Mouse (Mus musculus) small intestine, adult 2 months (tissue): ENCODE results near the gene Kctd10. TPM values are rescaled to one million over a fixed set of nuclear protein-coding genes. Genes with fewer than 3 reads are reported as not detected.

ENCODE experiments used
- H3K27ac ChIP-seq: fragments of 200-500 bp; 2 replicates; pipeline ENCODE4 v1.5.1; 2012; ENCODE audit warnings: low read depth, low read length, control low read depth, inconsistent platforms; ENCODE audit not compliant: insufficient read depth
- H3K27me3 ChIP-seq: fragments of 200-500 bp; 2 replicates; pipeline ENCODE4 v1.6.1; 2012; ENCODE audit warnings: mild to moderate bottlenecking, moderate library complexity, low read length, inconsistent platforms; ENCODE audit not compliant: control insufficient read depth, insufficient read depth
- H3K36me3 ChIP-seq: fragments of 200-500 bp; 2 replicates; pipeline ENCODE4 v1.6.1; 2012; ENCODE audit warnings: mild to moderate bottlenecking, low read length, control low read depth, inconsistent platforms; ENCODE audit not compliant: control insufficient read depth, insufficient read depth
- H3K4me1 ChIP-seq: fragments of 200-500 bp; 2 replicates; pipeline ENCODE4 v1.6.1; 2012; ENCODE audit warnings: low read length, inconsistent platforms, mixed read lengths; ENCODE audit not compliant: control insufficient read depth, insufficient read depth, insufficient read length
- H3K4me3 ChIP-seq: fragments of 200-500 bp; 2 replicates; pipeline ENCODE4 v1.5.1; 2012; ENCODE audit warnings: low read depth, mild to moderate bottlenecking, control low read depth, inconsistent platforms, low read length, moderate library complexity
- CTCF ChIP-seq: fragments of 200-500 bp; IDR thresholded peaks from 2 replicates; pipeline ENCODE4 v1.5.1; 2012; ENCODE audit warnings: low read depth, mild to moderate bottlenecking, control low read depth, inconsistent platforms, low read length, moderate library complexity, mixed read lengths; ENCODE audit not compliant: insufficient replicate concordance, insufficient read length; ENCODE audit errors: extremely low read depth
- POLR2A ChIP-seq: fragments of 200-500 bp; IDR thresholded peaks from 2 replicates; pipeline ENCODE4 v1.6.1; 2012; ENCODE audit warnings: low read depth, mild to moderate bottlenecking, control low read depth, inconsistent platforms, low read length, moderate library complexity
- WGBS: fragments of 180-500 bp; shearing (Covaris S2); methylation state at CpG from one replicate; pipeline ENCODE4 v1.1.7; 2018; 5-methylcytosine and 5-hydroxymethylcytosine counted together
- polyA plus RNA-seq: library from polyadenylated mRNA; depleted of rRNA; stranded (reverse); fragments of >200 nt; gene quantifications from 2 replicates; pipeline ENCODE4 v1.2.3, GENCODE M21; 2012

Gene Kctd10
- polyA plus RNA-seq, 1 experiment, result 80.2 TPM

DNA sequence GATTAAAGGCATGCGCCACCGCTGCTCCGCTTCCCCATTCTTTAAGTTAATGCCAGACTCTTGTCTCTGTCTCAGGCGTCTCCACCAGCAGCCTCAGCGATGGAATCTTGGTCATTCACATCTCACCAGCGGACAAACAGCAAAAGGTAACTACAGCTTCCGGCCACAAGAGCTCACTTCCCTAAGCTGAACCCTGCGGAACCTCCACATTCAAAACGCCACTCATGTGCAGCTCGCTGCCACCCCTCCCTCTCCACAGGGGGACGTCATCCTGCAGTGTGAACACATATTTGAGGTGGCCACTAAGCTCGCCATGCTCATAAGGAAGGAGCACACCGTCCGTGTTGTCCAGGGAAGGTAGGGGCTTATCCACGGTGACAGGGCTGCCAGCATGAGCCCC lies 19.3 kb downstream of the Kctd10 start:
- WGBS, result 87% methylated on average over 15 of the region's 15 CpGs
- peaks cover 44% of the 10 kb centered on the region for H3K36me3 ChIP-seq
- no peak for TF ChIP-seq POLR2A
- no peak for TF ChIP-seq CTCF

GRCm38 (mm10) chr5:114359586-114359985 lies 20.7 kb downstream of the Kctd10 start:
- H3K36me3 ChIP-seq, result peaks cover 34% of the 10 kb centered on the region
- TF ChIP-seq CTCF (no peak), POLR2A (no peak)
- H3K4me1 ChIP-seq, result peaks cover 1% of the 10 kb centered on the region
- H3K27ac ChIP-seq, result no peak overlapping the region
- WGBS, result 77% methylated on average over 8 of the region's 8 CpGs
- no peaks in the 10 kb centered on the region; the same call in 1 of the 2 replicates for H3K27me3 ChIP-seq
- no peak overlapping the region for H3K4me3 ChIP-seq

More for the DNA sequence above, 19.3 kb downstream of the Kctd10 start:
- Histone ChIP-seq H3K4me3 (no peak overlapping the region), H3K4me1 (peaks cover 13% of the 10 kb centered on the region), H3K27me3 (no peaks in the 10 kb centered on the region; the same call in 1 of the 2 replicates), H3K27ac (no peak overlapping the region)

DNA sequence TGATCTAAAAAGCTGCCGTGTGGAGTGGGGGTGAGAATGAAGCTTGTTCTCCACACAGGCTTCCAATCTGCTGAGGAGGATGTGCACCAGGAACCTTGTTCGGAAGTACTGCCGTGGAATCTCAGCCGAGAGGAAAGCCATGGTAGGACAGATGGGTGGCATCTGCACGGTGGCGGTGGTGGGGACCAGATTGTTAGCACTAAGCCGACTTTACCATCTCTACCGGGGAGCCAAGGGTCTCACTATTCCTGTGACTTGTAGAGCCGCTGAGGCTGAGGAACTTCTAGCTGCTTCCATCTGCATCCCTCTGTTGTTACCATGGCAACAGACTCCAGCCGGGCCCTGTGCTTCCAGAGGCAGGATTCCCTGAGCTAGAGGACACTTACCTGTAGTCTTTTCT lies 21.5 kb downstream of the Kctd10 start:
- TF ChIP-seq POLR2A (no peak), CTCF (no peak)
- WGBS, result 88% methylated on average over 10 of the region's 10 CpGs

GRCm38 (mm10) chr5:114356936-114357751 lies 23.2 kb downstream of the Kctd10 start:
- WGBS, result 52% methylated on average over 23 of the region's 23 CpGs
- Histone ChIP-seq H3K36me3 (peaks cover 12% of the 10 kb centered on the region), H3K4me1 (no peaks in the 10 kb centered on the region), H3K4me3 (no peak overlapping the region), H3K27ac (peak overlapping the region; percentile 27), H3K27me3 (no peaks in the 10 kb centered on the region; the same call in 1 of the 2 replicates)
- no peak for TF ChIP-seq POLR2A
- no peak for TF ChIP-seq CTCF

More for the DNA sequence above, 21.5 kb downstream of the Kctd10 start:
- Histone ChIP-seq H3K27ac (no peak overlapping the region), H3K36me3 (peaks cover 28% of the 10 kb centered on the region), H3K4me1 (no peaks in the 10 kb centered on the region; the same call in 1 of the 2 replicates), H3K4me3 (no peak overlapping the region), H3K27me3 (no peaks in the 10 kb centered on the region; the same call in 1 of the 2 replicates)

DNA sequence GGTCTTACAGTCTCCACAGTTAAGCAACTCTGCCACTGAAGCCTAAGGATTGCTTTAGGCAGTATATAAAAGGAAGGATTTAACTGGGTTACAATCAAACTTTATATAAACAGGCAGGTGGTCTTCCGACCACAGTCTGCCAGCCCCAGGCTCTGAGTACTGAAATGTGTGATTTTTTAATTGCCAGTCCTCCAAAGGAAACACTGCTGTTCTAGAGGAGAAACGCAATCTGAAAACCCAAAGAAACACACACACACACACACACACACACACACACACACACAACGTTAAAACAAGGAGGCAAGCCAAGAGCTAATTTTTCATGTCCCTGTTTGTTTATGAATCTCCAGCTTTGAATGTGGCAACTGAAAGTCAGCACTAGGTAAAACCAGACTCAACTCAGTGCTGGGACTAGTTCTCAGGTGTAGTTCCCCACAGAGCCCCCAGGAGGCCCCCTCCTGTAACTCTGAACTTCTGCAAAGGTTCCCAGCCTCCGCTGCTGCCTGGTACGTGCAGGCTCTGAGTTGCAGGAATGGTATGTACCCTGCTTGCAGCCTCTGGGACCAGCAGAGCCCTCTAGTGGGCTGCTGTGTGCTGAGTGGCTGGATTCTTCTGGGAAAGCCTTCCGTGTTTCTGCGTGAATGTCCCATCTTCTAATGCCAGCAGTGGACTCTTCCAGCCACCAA lies 23.9 kb downstream of the Kctd10 start:
- Histone ChIP-seq H3K36me3 (peaks cover 7% of the 10 kb centered on the region), H3K27ac (peak overlapping the region; percentile 27), H3K27me3 (no peaks in the 10 kb centered on the region), H3K4me1 (no peaks in the 10 kb centered on the region), H3K4me3 (no peak overlapping the region)
- TF ChIP-seq CTCF (peak; percentile 67; the same call in 1 of the 2 replicates), POLR2A (no peak; the same call in 1 of the 2 replicates)
- 19% methylated on average over 7 of the region's 7 CpGs for WGBS

- 62% methylated on average over 10 of the region's 10 CpGs for WGBS
- no peaks in the 10 kb centered on the region for H3K4me1 ChIP-seq
- TF ChIP-seq POLR2A (no peak), CTCF (peak; percentile 31; the same call in 1 of the 2 replicates)
- no peak overlapping the region for H3K27ac ChIP-seq
- no peaks in the 10 kb centered on the region for H3K27me3 ChIP-seq
- no peaks in the 10 kb centered on the region for H3K36me3 ChIP-seq
- no peak overlapping the region for H3K4me3 ChIP-seq
These were observed 28.8 kb downstream of the Kctd10 start for GRCm38 (mm10) chr5:114351490-114351889.

DNA sequence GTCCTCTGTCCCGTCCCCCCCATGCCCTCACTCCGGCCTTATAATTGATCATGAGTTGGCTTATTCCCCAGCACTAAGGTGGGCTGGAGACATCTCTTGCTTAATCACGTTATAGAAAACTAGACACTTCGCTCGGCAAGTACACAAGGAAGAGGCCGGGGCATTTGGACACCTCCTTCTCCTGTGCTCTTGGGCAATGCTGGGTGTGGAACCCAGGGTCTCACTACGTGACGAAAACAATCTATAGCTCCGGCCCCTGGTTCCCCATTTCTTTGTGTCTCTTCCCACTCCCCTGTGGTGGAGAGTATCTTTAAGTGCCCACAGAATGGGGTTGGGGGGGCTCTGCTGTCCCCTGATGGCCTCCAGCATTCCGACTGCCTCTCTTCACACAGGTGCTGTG lies 33.3 kb downstream of the Kctd10 start:
- H3K4me3 ChIP-seq, result no peak overlapping the region
- no peaks in the 10 kb centered on the region for H3K4me1 ChIP-seq
- no peaks in the 10 kb centered on the region for H3K36me3 ChIP-seq
- H3K27ac ChIP-seq, result no peak overlapping the region
- WGBS, result 86% methylated on average over 10 of the region's 10 CpGs
- TF ChIP-seq POLR2A, result no peak
- no peak for TF ChIP-seq CTCF
- H3K27me3 ChIP-seq, result no peaks in the 10 kb centered on the region
